Mouse (Mus musculus) testis, postnatal 10 days (tissue): ENCODE data around the gene Jdp2.

Experiments used
- DNase-seq: peaks from one replicate; pipeline ENCODE4 v3.0.0; 2021; ENCODE audit warnings: low spot score

Jdp2 gene

DNA sequence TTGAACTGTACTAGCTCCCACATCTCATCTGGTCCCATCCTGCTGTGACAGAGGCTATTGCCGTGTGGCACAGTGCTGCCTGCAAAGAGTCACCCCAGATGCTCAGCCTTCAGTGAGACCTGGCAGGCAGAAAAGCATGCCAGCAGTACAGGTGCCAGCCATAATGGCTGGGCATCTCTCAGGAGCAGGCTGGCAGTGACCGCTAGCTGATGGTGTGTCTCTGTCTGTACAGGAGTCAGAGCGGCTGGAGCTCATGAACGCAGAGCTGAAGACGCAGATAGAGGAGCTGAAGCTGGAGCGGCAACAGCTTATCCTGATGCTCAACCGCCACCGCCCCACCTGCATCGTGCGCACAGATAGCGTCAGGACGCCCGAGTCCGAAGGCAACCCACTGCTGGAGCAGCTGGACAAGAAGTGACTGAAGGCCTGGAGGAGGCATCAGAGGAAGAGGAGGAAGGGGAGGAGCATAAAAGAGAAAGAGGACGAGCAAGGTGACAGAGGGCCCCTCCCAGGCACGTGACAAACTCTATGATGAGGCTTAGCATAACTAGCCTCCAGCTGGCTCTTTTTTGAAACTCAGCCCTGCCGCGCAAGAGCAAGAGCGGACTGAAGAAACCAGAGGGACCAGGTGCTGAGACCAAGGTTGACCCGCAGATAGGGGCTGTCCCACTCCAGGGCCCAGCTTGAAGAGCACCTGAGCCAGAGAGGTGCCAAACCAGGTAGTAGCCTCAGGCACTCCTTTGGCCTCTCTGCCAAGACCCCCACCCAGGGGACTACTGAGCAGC is 39.9 kb downstream of the Jdp2 start:
- no peak for DNase-seq

DNA sequence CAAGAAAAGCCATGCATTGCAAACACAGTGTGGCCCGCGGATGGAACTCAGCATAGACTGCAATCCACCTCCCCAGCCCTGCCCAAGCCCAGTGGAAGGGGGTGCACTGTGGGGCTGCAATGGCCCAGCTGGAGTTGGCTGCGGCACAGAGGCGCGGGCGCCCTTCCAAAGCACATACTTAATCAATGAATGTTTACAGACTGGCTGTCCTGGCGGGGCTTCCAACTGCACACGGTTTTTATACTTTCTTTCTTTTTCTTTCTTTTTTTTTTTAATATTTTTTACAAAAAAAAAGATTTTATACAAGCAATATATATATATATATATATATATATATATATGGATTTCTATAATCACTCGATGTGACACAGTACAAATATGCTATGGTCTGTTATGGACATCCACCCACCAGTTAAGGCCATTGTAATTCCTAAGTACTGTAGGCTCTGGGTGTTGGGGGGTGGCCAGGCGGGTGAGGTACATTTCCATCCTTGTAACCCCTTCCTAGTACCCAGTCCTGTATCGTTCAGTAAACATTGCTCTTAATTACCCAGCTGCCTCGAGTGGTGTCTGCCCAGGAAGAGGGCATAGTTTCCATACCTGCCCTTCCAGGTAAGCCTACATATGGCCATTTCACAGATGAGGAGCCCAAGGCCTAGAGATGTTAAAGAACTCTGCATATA is 40.6 kb downstream of the Jdp2 start:
- peak; percentile 74 for DNase-seq

DNA sequence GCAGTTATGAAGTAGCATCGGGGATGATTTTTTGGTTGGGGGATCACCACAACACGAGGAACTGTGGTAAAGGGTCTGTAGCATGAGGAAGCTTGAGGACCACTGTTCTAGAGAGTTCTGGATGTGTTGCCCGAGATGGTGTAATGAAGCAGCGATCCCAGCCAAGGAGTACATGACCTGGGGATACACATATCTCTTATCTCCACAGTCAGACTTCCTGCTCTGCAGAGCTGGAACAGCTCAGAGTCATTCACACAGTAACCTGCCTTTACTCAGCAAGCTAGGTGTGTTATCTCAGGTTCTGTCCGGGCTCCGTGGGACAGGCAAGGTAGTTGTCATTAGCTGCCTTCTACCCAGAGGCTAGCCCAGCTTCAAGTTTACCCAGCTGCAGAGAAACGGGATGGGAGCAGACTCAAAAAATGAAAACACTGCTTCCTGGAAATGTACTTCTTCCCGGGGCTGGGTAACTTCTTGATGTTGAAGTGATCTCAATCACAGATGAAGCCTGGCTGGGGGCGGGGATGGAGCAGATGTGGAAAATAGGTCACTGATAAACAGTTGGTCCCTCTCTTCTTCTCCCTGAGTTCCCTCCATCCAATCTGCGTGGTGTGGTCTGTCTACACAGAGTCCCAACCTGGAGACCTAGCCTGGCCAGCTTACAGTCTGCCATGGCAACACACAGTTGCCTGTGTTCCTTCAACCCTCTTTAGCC is 42.2 kb downstream of the Jdp2 start:
- DNase-seq, result no peak

DNA sequence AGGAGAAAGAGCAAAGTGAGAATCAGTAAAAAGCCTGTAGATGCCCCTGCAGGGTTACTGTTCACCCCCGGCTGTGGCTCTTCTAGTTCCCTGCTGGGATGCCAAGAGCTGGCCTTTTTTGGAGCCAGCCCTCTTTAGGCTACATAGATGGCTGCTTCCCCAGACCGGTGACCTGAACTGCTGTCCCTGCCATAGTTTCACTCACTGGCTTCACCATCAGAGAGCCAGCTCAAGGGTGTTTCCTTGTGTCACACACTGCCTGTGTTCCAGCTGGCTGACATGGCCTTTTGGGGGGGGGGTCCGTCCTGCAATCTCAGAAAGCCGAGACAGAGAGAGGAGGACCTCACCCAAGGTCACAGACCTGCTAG is 42.7 kb downstream of the Jdp2 start:
- no peak for DNase-seq

DNA sequence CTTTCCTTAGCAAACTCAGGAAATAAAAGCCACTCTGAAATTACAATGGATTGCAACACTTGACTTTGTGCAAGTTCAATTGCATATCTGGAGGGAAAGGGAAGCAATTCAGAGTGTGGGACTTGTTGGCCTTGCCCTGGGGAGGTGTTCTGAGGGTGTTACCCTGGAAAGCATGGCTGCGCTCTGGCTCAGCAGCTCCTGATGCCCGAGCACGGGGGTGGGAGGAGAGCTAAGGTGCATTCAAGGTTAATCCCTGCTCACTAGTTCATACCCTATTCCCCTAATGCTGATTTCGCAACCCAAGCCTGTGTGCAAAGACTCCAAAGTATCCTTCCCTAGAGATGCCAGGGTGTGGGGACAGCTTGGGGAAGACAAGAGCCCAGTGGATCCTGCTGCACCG is 44.9 kb downstream of the Jdp2 start:
- DNase-seq, result no peak

DNA sequence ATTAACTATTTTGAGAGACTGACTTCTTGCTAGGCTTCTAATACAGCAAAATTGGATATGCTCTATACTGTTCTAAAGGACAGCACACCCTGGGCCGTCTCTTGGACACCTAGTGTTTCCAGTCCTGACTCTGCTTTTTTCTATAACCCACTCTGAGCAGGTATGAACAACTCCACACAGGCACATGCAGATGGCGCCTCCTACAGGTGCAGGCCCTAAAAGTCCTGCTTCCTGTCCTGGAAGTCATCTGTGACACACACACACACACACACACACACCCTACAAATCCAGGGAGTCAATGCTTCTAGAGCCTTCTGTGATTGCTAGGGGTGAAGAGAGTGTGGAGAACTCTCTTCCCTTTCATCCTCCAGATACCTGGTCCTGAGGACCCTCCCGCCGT is 46.8 kb downstream of the Jdp2 start:
- peak; percentile 63 for DNase-seq

DNA sequence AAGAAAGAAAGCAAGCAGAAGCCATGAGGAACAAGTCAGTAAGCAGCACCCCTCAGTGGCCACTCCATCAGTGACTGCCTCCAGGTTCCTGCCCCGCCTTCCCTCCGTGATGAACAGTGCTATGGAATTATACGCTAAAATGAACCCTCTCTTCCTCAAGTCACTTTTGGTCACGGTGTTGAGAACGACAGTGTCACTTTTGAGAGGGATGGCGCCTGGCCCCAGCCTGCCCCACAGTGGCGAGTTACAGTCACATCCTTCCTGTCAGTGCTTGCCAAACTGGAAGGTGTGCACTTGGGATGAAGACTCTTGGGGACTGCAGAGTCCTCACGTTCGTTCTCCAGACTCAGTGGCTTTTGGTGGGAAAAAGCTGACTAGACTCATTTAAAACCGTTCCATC is 48.5 kb downstream of the Jdp2 start:
- no peak for DNase-seq

DNA sequence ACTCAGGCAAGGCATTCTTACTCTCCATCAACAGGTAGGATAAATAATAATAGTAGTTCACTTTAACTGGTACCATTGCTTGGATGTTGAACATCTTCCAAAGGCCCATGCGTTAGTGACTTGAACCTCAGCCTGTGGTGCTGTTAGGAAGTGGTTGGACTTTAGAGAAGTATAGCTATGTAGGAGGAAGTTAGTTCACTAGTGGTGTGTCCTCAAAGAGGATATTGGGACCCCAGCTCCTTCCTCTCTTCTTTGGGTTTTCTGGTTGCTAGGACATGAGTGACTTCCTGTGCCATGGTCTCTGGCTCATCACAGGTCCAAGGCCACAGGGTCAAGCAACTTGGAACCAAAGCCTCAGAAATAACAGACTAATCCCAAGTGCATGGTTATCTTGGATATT is 49.1 kb downstream of the Jdp2 start:
- no peak for DNase-seq

DNA sequence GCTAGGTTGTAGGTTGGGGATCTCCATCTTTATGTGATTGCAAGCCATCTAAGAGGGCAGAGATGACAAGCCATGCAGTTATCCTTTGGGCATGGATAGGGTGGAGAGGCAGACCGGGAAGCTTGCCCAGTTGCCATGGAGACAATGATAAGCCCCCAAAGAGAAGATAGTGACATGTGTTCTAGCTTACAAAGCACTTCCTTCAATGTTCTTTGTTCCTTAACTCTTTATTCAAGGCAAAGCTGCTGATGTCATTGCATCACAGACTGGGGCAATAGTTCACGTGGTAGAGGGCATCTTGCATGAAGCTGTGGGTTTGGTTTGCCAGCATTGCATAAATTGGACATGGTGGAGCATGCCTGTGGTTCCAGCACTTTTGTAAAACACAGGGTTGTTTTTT is 60.5 kb downstream of the Jdp2 start:
- peak; percentile 77 for DNase-seq

DNA sequence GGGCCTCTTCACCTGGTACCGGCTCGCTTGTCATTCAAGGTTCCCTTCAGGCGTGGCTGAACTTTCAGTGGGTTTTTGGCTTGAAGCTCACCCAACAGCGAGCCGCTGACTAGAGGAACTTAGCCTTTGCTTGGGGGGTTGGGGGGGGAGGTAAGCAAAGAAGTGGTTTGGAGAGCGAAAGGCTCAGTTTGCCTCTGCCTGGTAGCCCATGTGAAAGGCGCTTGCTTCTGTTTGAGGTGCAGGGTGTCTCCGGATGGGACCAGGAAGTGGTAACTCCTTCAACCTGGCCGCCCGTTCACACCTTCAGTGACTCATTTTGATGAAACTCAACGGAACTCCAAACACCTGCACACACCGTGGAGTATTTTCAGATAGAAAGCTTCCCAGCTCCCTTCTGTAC is 62.0 kb downstream of the Jdp2 start:
- DNase-seq, result no peak

DNA sequence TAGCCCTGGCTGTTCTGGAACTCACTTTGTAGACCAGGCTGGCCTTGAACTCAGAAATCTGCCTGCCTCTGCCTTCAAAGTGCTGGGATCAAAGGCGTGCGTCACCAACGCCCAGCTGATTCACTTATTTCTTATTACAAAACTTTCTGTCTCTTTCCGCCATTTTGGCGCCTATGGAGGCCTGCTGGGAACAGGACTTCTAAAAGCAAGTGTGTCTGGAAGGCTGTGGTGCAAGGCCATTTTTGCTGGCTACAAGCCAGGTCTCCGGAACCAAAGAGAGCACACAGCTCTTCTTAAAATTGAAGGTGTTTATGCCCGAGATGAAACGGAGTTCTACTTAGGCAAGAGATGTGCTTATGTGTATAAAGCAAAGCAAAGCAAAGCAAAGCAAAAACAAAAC is 63.4 kb downstream of the Jdp2 start:
- DNase-seq, result peak; percentile 66

DNA sequence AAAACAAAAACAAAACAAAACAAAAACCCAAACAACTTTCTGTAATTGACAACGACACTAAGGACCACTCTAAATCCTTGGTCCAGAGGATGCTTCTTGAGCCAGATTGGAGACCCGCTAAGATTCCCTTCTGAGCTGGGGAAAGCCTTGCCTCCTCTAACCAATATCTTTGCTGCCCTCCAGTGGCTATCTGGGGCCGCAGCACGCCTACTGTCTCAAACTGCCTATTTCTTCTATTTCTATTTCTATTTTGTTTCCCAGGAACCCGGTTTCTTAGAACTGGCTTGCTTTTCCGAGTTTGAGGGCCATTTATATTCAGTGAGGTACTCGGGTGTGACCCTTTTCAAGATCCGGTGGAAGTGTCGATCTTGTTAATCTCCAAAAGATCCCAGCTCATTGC is 64.1 kb downstream of the Jdp2 start:
- DNase-seq, result peak; percentile 87

DNA sequence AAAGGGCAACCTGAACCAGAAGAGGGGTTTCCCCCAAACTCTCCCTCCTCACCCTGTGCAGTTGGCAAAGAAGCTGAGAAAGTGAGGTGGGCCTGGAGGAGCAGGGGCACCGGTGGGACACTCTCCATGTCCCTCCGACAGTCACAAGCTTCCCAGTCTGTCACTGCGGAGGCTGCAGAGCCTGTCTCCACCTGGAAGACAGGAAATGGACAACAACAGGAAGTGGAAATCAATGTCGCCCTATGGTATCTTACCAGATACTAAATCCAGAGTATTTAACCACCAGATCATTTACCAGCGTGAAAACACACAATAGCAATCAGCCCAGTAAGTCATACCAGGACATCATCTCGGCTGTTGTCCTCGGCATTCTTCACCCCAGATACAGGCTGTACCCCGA is 67.3 kb downstream of the Jdp2 start:
- DNase-seq, result no peak

DNA sequence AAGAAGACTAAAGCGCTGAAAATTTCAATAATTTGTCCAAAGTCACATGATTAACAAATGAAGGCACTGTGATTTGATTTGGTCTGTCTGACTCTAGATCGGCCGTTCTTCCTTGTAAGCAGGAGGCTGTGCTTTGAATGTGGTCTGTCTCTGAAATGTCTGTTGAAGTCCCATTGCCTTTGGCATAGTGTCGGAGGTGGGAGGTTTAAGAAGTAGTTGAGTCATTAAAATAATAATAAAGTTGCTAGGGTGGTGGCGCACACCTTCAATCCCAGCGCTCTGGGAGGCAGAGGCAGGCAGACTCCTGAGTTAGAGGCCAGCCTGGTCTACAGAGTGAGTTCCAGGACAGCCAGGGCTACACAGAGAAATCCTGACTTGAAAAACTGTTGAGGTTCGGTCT is 68.2 kb downstream of the Jdp2 start:
- DNase-seq, result no peak

DNA sequence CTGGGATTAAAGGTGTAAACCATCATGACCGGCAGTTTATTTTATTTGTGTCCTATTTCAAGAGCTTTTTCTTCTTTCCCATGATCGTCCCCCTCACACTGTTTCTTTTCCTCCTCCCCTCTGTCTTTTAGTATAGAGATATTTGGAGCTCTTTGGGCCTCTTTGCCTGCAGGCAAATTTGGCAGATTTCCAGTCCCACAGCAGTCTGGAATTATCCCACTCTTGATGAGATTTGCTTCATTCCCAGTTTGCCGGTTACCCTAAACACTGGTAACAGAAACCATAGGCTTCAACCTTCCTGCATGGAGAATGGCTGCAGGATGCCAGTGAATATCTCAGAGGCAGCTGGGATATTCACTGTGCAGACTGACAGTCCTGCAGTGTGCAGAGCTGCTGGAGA is 69.9 kb downstream of the Jdp2 start:
- DNase-seq, result no peak

DNA sequence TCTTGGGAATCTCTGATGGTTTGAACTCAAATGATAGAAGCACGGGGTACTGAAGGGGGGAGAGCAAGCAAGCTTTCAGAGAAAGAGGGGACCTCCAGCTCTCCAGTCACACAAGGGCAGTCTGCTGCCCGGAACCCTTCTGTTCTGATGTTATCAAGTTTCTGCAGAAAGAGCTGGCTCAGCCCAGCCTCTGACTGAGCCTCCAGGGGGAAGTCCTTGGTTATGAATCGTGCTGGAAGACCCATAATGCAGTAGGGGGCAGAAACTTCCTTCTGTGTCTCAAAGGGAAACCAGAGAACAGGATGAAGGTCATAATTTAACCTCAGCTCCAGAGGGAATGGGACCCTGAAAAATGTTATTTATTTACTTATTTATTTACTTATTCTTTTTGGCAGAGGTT is 71.3 kb downstream of the Jdp2 start:
- DNase-seq, result no peak

DNA sequence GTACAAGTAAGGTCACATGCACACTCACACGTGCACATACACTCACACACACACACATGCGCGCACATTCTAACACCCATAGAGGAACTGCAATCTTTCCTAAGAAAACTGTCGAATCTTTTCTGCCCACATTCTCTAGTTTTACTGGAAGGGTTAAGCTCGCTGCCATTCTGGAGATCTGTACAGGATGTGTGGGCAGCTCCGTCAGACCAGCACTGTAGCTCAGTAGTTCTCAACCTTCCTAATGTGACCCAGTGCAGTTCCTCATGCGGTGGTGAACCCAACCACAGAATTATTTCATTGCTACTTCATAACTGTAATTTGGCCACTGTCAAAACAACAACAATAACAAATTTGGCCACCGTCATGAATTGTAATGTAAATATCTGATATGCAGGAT is 75.1 kb downstream of the Jdp2 start:
- no peak for DNase-seq

DNA sequence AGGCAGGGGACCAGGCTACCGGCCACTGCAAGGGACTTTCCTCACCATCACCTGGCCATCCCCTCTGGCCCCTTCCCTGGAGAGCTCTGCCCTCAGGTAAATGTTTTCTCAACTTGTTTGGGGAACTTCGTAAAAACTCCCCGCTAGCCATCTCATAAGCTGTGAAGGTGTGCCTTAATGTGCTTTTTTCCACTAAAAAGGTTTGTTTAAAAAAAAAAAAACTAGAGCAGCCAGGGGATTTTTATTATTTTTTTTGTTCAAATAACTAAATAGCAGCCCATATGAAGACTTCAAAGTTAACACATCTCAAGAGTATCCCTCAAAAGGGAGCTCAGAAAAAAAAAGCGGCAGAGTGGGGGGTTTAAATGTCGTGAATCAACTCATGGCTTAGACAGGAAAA is 80.3 kb downstream of the Jdp2 start:
- DNase-seq, result no peak

DNA sequence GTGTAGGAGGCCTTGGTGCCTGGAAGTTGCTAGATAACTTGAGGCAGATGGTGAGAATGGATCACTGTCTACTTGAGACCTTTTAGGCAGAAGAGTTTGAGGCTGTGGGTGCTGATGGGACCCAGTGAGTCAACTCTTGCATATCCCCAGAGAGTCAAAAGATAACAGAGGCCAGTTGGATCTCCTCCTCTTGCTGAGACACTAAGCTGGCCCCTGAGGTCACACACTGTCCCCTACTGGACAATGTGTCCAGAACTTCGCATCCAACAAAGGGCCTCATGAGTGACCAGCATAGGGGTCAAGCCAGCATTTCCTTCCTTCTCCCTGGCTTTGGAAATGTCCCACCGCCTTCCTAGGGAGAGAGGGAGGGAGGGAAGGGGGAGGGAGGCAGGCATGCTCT is 81.0 kb downstream of the Jdp2 start:
- no peak for DNase-seq

DNA sequence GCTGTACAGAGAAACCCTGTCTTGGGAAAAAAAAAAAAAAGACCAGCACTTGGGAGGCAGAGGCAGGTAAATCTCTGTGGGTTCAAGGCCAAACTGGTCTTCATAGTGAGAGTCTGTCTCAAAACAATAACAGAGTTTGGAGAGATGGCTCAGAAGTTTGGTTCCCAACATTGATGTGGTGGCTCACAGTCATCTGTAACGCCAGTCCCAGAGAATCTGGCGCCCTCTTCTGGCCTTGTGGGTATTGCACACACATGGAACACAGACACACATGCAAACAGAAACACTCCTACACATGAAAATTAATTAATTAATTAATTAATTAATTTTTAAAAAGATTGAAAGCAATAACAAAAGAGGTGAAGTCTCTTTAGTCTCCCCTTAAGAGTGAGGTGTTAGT is 83.5 kb downstream of the Jdp2 start:
- DNase-seq, result peak; percentile 58

DNA sequence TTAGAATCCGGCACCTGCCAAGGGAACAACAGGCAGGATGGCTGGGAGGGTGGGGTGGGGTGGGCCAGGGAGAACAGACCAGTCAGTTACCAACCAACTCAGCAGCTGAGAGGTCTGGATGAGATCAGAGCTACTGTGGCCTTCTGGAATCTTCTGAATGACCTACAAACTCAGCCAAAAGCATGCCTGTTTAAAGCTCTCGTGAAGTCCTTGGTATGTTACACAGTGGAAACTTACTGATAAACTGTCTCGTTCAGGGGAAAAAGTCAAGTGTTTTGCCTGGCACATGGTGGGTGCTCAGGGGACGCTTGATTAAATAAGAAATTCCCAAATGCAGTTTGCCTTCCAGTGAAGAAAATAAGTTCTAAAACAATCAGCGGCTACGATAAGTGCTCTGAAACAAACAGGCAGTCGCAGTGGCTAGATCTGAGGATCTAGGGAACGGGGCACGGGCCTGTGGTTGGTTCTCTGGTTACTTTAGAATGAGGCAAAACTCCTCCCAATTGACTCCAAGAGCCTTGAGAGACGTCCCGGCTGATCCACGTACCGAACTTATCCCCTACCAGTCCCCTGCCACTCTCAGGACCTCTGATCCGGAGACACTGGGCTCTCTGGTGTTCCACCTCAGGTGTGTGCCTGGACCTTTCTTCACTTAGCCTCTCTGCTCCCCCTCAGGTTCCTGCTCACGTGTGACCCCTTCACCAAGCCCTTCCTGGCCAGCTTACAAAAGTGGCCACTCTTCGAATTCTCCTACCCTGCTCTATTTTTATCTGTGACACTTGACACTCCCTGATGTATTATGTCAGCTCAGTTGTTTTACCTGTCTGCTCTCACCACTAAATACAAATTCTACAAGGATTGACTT is 85.8 kb downstream of the Jdp2 start:
- no peak for DNase-seq

DNA sequence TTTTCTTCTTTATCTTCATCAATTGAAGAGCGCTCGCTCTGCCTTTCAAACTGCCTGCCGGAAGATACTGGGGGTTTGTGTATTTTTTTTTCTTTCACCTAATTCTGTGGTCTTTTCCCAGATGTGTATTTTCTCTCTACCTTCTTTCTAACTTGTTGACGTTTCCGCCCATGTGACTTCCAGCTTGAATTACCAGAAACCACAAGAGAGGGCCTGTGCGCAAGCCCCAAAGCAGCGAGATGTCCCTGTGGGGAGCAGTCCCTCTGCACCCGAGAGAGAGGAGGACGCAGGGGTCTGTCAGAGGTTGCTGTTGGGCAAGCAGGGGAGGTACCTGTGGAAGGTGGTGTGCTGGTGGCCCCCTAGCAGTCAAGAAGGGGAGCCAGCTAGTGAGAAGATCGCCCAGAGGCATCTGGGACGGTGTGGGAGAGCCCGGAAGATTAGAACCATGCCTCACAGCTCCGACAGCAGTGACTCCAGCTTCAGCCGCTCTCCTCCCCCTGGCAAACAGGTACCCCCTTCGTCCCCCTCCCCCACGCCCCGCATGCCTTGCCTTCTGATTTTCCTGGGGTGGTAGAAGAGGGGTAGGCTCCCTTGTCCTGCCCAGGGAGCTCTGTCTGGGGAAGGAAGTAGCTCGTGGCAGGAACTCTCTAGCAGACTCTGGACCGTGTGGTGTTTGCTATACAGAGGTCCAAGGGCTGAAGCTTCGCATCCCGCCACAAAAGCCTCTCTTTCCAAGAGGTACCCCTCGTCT is 87.8 kb downstream of the Jdp2 start, which contains the start of gene Batf:
Gene Batf (plus strand): TSS at position 204 of the 751 bp plus-strand sequence.
- DNase-seq, result no peak
